Mouse (Mus musculus) ES-CJ7 (cell line): ENCODE results near the gene 1700042G07Rik.
A peak's percentile ranks its signal among the peaks of the same experiment; 100 is the strongest.
"Not testable (repeated sequence)": the region's sequence is repeated elsewhere in the genome, so short reads cannot be mapped to it uniquely, and the experiment has no call there.

Source experiments
- DNase-seq: peaks from one replicate; pipeline ENCODE4 v3.0.0; 2011; ENCODE audit warnings: low read depth, low spot score

Gene 1700042G07Rik

GRCm38 (mm10) chr4:116206531-116206930, 33.4 kb downstream of the 1700042G07Rik start:
- DNase-seq = peak; percentile 48

DNA sequence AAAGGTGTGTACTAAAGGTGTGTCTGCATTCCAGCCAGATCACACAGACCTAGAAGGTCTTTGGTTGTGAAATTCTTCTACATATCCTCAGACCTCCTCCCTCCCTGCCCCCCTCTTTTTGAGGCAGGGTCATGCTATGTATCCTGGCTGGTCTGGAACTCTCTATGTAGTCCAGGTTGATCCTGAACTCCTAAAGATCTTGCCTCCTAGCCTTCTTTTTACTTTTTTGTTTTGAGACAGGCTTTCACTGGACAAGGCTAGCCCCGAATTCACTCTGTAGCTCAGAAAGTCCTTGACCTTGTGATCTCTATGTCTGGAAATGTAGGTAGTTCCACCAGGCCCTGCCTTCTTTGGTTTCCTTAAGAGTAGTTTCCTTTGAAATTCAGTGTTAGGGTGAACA, 35.7 kb downstream of the 1700042G07Rik start:
- peak; percentile 51 for DNase-seq

DNA sequence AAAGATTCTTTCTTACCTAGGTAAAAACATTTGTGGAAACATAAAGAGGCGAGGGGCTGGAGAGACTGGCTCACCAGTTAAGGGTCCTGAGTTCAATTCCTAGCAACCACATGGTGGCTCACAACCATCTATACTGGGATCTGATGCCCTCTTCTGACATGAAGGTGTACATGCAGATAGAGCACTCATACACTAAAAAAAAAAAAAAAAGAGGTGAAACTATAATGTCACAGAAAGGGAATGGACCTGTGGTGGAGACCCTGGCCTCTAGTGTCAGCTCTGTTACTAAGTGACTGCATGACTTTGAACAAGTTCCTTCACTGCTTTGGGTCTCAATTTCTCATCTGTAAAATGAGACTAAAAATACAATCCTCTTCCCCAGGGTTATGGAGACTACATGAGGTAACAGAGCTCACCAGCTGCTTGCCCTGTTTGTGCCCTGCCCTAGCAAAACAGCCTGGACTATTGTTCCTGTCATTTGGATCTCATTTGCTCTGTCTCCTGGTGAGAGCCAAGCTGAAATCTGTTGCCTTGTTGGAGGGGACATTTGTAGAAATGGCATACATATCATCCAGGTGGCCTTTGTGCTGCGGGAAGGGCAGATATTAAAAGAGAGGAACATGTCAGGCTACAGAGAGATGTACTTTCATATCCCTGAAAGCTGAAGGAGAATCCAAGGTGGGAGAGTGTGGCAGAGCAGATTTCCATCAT, 42.9 kb downstream of the 1700042G07Rik start:
- peak; percentile 33 for DNase-seq

DNA sequence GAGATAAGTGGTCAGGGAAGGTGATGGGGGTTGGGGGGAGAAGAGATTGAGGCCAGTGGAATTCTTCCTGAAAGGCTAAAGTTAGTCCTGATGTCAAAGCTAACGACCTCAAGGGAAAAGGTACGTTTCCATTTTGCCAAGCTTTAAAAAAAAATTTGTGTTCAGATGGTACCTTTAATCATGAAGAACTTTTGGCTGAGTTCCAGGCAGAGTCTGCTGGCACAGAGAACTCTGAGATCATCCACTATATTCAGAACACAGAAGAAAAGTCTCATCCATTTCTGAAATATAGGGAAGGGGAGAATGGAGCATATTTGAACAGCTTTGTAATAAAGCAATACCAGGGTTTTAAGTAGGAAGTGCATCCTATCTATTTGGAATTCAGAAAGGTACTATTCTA, 43.9 kb downstream of the 1700042G07Rik start:
- DNase-seq = no peak

DNA sequence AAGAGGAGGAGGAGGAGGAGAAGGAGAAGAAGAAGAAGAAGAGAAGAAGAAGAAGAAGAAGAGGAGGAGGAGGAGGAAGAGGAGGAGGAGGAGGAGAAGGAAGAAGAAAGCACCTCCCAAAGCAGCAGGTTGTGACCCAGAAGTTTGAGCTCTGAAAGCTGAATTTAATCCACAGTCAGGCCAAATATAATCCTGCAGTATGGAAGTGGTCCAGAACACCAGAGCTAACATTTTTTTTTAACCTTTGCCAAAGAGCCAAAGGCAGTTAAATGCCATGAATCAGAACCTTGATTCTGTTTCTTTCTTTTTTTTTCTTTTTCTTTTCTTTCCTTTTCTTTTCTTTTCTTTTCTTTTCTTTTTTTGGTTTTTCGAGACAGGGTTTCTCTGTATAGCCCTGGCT, 44.5 kb downstream of the 1700042G07Rik start:
- not testable (repeated sequence) for DNase-seq

GRCm38 (mm10) chr4:116219056-116219455, 45.9 kb downstream of the 1700042G07Rik start:
- no peak for DNase-seq

DNA sequence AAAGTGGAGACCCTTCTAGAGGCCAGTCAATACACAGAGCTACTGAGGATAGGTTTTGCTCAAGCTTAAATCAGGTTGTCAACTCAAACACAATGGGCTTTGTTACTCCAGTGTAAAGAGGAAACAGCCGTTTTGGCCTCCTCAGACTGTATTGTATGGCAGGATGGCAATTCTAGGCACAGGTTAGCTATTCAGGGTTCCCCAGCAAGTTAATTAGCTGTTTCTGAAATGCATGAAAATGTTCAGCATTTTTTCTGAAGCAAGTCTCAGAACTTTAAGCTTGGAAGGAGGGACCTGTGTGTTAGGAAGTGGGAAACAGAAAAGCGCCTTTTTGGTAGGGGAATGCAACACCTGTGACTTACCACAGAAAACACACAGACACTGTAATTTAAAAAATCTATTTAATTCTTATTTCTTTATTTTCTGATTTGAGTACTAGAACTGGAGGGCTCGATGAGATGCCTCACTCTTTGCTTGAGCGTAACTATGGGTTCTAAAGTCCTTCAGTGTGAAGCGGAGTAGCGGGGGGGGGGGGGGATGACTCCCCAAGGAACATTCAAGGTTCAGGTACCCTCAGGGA, 47.0 kb downstream of the 1700042G07Rik start:
- no peak for DNase-seq

- no peak for DNase-seq
Measured at GRCm38 (mm10) chr4:116220780-116221139, 47.6 kb downstream of the 1700042G07Rik start.

DNA sequence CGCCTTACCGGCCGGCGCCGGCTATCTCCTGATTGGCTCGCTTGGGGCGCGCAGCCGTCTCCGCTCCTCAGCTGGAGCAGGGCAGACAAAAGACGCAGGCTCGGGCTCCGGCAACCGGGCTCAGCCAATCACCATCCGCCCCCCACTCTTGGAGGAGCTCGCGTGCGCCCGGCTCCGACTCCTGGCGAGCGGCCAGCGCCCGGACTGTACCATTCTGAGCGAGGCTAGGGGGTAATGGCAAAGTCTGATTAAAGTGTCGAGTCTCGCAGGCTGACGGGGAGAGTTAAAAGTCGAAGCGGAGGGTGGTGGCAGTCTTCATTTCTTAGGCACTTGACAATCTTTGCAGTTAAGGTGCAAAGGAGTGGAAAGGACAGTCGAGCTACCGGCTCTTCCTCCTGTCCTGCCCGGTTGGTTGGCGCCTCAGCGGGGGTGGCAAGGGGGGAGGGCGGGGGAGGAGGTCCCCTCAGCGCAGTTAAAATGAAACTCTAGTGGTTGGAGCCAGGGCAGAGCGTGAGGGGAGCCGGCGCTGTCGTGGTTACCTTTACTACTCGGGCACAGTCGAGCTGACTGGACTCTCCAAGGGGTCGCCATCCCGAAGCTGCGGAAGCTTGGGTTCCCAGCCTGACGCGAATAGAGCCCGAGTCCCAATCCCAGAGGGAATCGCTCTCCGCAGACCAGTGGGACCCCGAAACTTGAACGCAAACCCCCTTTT, 48.1 kb downstream of the 1700042G07Rik start, which contains the start of gene Pik3r3:
Pik3r3 (plus strand) TSS at position 479 of the 712 bp plus-strand sequence.
- DNase-seq = peak; percentile 98

GRCm38 (mm10) chr4:116221996-116222842, 49.0 kb downstream of the 1700042G07Rik start:
- no peak for DNase-seq

- no peak for DNase-seq
Measured at GRCm38 (mm10) chr4:116222843-116223119, 49.6 kb downstream of the 1700042G07Rik start.
